Mouse (Mus musculus) megakaryocyte, embryonic 14.5 days (primary cell): ENCODE measurements at regions not wholly inside any gene's neighbourhood (a gene's known extent, or its start where the extent isn't known, plus 50 kb on each side); places are given as distances from the start of the nearest gene placed in this dataset.

Experiments used
- H3K27me3 ChIP-seq: replicated peaks from 2 replicates; pipeline ENCODE3; 2012; ENCODE audit warnings: inconsistent platforms
- H3K36me3 ChIP-seq: replicated peaks from 2 replicates; pipeline ENCODE3; 2012; ENCODE audit warnings: low read length, inconsistent platforms, mixed read lengths
- H3K4me1 ChIP-seq: 2 replicates; pipeline ENCODE4 v1.6.1; 2012; ENCODE audit warnings: inconsistent platforms
- H3K4me3 ChIP-seq: replicated peaks from 2 replicates; pipeline ENCODE3; 2012; ENCODE audit warnings: moderate library complexity, mild to moderate bottlenecking, inconsistent platforms
- H3K9me3 ChIP-seq: 2 replicates; pipeline ENCODE4 v1.6.1; 2012; ENCODE audit warnings: inconsistent platforms
- FLI1 ChIP-seq: IDR thresholded peaks from 2 replicates; pipeline ENCODE4 v1.6.1; 2012; ENCODE audit warnings: low read length, inconsistent platforms, mixed read lengths
- GATA1 ChIP-seq: IDR thresholded peaks from 3 replicates; pipeline ENCODE4 v1.6.1; 2012; ENCODE audit warnings: mixed read lengths, low read length, inconsistent platforms, borderline replicate concordance

DNA sequence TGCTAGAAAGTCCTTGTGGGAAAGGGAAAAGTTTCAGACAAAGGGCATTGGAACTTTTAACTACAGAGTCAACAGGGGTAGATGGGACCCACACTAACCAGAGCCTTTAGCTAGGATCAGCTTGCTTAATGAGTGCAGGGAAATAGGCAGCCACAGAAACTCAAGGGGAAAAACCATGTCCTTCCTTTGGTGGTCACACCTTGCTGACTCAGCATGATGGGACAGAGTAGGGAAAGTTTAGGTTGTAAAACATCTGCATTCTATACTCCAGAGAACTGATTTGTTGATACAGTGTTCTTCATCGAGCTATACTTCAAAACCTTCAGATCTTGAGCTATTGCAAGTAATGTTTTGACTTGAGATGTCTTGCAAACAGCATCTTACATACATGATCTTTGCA is 365.9 kb upstream of the Mmadhc start:
- Histone ChIP-seq H3K36me3 (no peaks in the 10 kb centered on the region), H3K4me1 (no peaks in the 10 kb centered on the region), H3K27me3 (no peaks in the 10 kb centered on the region), H3K4me3 (no peak overlapping the region), H3K9me3 (no peaks in the 10 kb centered on the region)
- no peak for TF ChIP-seq FLI1
- TF ChIP-seq GATA1 = no peak

DNA sequence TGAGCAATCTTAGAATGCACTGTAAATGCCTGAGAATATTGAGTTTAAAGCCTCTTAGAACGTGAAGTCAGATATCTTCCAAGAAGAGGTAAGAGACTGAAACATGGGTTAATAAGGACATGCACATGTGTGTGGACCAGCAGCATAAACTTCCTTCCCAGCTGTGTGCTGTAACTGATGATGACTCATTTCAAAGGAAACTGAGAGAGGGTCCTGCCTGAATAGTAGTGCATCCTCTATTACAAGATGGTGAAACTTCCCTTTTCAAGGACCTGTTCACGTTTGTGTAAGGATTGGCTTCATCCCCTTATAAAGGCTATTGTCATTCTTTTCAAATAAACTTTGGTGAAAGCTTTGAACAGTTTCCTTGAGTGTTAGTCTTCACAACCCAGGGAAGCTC is 363.4 kb upstream of the Mmadhc start:
- Histone ChIP-seq H3K36me3 (no peaks in the 10 kb centered on the region), H3K9me3 (peaks cover 4% of the 10 kb centered on the region; the same call in 1 of the 2 replicates), H3K4me3 (no peak overlapping the region), H3K4me1 (no peaks in the 10 kb centered on the region), H3K27me3 (no peaks in the 10 kb centered on the region)
- TF ChIP-seq FLI1 (no peak), GATA1 (no peak)

DNA sequence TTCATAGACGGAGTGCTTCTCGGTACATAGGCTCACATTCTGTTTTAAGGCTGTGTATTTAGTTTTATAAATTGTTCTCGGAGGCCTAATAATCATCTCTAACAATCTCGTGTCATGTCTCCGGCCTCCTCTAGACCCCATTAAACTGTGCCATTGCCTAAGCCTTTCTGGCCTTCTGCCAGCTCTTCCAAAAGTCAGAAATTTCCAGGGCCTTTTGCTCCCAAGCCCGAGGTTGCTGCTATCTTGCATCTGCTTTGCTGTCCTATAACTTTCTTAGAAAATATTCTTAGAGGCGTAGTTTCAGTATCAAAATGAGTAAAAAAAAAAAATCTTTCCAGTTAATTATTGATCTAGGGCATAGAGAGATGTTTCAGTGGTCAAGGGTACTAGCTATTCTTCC is 361.2 kb upstream of the Mmadhc start:
- Histone ChIP-seq H3K27me3 (no peaks in the 10 kb centered on the region), H3K4me1 (no peaks in the 10 kb centered on the region), H3K4me3 (no peak overlapping the region), H3K36me3 (no peaks in the 10 kb centered on the region), H3K9me3 (peaks cover 12% of the 10 kb centered on the region; the same call in 1 of the 2 replicates)
- no peak for TF ChIP-seq FLI1
- TF ChIP-seq GATA1 = no peak

DNA sequence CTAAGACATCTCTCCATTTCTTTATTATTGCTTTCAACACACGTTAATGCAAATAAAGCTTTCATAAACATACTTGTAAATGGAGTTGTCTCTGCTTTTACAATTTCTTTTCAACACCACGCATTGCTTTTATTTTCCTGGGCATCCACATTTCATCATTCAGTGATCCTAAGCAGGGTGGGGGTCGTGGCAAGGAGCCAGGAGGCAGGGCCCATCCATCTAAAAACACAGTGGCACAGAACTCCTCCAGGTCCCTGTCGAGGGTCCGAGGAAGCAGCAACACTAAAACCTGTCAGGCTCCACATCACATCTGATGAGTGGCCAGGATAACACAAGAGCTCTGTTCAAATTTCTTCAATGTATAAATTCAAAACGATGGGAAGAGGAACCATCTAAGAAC is 359.8 kb upstream of the Mmadhc start:
- TF ChIP-seq FLI1 (no peak), GATA1 (no peak)
- Histone ChIP-seq H3K4me1 (no peaks in the 10 kb centered on the region), H3K4me3 (no peak overlapping the region), H3K36me3 (no peaks in the 10 kb centered on the region), H3K27me3 (no peaks in the 10 kb centered on the region), H3K9me3 (peaks cover 12% of the 10 kb centered on the region; the same call in 1 of the 2 replicates)

DNA sequence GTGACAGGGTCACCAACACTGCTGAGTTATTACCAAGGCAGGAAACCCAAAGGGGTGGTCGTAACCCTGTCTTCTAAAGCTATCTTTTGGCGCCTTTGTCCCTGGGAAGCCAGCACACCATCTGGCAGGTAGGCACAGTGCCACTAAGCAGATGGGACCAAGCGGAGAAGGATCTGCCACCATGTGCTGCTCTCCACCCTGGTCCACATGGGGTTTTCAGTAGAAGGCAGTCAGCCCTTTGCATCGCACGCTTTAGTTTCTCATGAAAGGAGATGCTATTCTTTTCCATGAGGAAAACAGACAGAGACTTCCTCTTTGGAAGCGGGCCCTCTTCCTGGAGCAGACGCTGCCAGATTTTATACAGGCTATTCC is 358.3 kb upstream of the Mmadhc start:
- H3K4me3 ChIP-seq = no peak overlapping the region
- H3K36me3 ChIP-seq = no peaks in the 10 kb centered on the region
- H3K4me1 ChIP-seq = no peaks in the 10 kb centered on the region
- no peaks in the 10 kb centered on the region for H3K27me3 ChIP-seq
- H3K9me3 ChIP-seq = peaks cover 15% of the 10 kb centered on the region; the same call in 1 of the 2 replicates
- no peak for TF ChIP-seq GATA1

DNA sequence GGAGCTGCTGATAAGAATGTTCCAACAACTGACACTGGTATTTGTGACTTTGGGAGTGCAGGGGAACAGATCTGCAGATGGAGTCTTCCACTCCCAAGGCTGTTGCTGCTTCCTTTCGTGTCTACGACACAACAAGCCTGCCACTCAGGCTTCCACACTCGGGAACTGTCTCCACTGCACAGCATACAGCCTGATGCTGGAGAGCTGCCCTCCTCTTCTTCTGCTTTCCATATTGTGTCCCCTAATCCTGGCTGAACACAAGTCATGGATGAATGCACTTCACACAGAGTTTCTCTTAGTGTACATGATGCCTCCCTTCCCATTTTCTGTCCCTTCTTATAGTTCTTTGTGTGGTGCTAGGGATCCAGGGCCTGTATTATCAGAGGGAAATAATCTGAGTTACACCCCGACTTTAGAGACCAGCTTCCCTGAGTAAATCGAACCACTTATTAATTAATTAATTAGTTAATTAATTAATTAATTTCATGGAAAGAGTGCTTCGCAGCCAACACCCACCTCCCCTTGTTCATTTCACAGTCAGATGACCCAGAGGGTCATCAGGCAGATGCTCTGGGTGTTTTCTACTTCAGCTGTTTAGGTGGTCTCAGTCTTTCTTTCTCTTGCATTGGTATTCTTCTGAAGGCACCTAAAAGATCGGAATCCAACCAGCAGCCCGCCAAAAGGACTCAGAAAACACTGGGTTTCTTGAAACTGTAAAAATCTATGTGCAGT is 357.8 kb upstream of the Mmadhc start:
- H3K36me3 ChIP-seq = no peaks in the 10 kb centered on the region

DNA sequence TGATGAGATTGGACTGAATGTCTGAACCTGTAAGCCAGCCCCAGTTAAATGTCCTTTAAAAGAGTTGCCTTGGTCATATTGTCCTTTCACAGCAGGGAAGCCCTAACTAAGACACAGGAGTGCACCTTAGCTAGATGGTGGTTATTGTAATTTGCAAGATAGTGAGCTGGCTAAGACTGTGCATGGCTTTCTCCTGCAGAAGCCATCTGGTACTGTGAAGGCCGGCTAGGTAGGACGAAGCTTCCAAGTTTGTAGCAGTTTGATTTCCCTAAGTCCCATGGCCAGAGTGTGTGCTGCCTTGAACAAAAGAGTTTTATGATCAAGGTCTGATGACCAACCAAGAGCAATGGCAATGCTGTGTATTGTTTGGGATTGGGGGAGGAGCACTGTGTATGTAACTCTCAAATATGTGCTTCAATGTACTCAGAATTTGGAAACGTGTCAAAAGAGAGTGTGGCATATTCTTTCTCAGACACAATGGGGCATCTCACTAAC is 356.6 kb upstream of the Mmadhc start:
- Histone ChIP-seq H3K9me3 (peaks cover 15% of the 10 kb centered on the region; the same call in 1 of the 2 replicates), H3K27me3 (no peaks in the 10 kb centered on the region), H3K4me3 (no peak overlapping the region), H3K4me1 (no peaks in the 10 kb centered on the region), H3K36me3 (no peaks in the 10 kb centered on the region)
- TF ChIP-seq GATA1 (no peak), FLI1 (no peak)

More for the DNA sequence above, 357.8 kb upstream of the Mmadhc start:
- Histone ChIP-seq H3K9me3 (peaks cover 15% of the 10 kb centered on the region; the same call in 1 of the 2 replicates), H3K4me3 (no peak overlapping the region), H3K27me3 (no peaks in the 10 kb centered on the region), H3K4me1 (no peaks in the 10 kb centered on the region)
- TF ChIP-seq GATA1 (no peak), FLI1 (no peak)

DNA sequence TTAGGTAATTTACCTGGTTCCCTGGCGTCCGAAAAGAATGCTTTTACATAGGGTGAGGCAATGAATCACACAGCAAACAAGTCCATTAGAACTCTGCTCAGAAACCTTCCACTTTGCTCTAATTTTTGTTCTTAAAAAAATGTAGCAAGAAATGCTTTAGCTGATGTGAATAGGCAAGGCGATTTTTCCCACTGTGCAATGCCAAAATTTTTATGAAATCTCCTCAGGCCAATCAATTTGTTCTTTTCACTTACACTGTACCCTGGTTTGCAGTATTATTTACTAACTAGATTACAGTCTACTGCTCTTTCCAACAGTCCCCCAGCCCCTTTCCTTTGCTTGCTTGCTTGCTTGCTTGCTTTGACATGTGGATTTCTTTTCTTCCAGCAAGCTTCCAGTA is 353.1 kb upstream of the Mmadhc start:
- Histone ChIP-seq H3K4me1 (no peaks in the 10 kb centered on the region), H3K27me3 (no peaks in the 10 kb centered on the region)

DNA sequence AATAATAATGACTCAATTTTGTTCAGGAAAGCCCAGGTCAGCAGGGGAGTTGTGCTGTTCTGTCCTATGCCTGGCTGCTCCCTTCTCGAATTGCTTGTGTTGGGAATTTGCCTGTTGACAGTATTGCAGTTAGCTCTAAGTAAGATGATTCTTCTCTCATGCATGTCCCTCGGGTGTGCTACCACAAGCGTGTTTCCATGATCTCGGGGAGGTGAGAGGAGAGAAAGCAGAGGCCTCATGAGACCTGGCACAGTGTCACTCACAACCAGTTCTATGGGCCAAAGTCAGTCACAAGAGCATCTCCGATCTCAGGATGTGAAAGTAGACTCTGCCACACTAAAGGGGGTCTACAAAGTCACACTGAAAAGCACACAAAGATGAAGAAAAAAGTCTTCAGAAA is 346.6 kb upstream of the Mmadhc start:
- Histone ChIP-seq H3K36me3 (no peaks in the 10 kb centered on the region), H3K4me3 (no peak overlapping the region), H3K9me3 (no peaks in the 10 kb centered on the region), H3K4me1 (no peaks in the 10 kb centered on the region), H3K27me3 (no peaks in the 10 kb centered on the region)
- TF ChIP-seq FLI1 (no peak), GATA1 (no peak)

More for the DNA sequence above, 353.1 kb upstream of the Mmadhc start:
- H3K36me3 ChIP-seq = no peaks in the 10 kb centered on the region
- H3K9me3 ChIP-seq = peaks cover 9% of the 10 kb centered on the region; the same call in 1 of the 2 replicates
- no peak for TF ChIP-seq FLI1
- TF ChIP-seq GATA1 = no peak
- H3K4me3 ChIP-seq = no peak overlapping the region

DNA sequence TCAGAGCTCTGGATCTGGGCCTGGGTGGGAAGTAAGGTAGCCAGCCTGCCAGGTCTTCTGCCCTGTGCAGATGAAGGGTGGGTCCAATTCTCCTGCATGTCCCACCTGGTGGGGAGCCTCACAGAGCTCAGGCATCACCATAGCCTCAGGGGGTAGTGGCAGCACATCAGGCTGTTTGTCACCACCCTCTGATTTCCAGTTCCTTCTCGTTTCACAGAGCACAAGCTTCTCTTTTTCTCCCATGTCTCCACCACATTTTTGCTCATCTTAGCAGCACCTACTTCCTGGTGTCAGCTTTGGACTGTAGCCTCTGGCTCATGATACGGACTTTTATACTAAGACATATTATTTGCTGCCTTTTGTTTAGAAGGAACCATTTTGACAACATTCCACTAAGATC is 345.6 kb upstream of the Mmadhc start:
- Histone ChIP-seq H3K27me3 (no peaks in the 10 kb centered on the region), H3K4me3 (no peak overlapping the region), H3K36me3 (no peaks in the 10 kb centered on the region), H3K4me1 (no peaks in the 10 kb centered on the region), H3K9me3 (no peaks in the 10 kb centered on the region)
- TF ChIP-seq GATA1 (no peak), FLI1 (no peak)
